Mouse (Mus musculus): ENCODE measurements around the gene Wasf3.

GRCm38 (mm10) chr5:146397253-146397652 is 12.5 kb downstream of the Wasf3 start:
- TF ChIP-seq CTCF (IDR thresholded peaks at IDR 0.05; ENCODE audit: low read depth, low read length) (no peak), GATA1 (IDR thresholded peaks at IDR 0.05; ENCODE audit: borderline replicate concordance, low read length) (no peak), TAL1 (conservative IDR thresholded peaks at IDR 0.05; ENCODE audit: low read depth, low read length) (no peak), GATA2 (IDR thresholded peaks at IDR 0.05; ENCODE audit: borderline replicate concordance, low read depth, low read length) (no peak)

Data from G1E (cell line).